Mouse (Mus musculus) midbrain, embryonic 11.5 days (tissue): Measurements from ENCODE around the gene Abca9. TPM values are rescaled to one million over a fixed set of nuclear protein-coding genes. Genes with fewer than 3 reads are reported as not detected.

ENCODE experiments used
- ATAC-seq: fragments of 200-750 bp; cut with Nextera tagmentation; 2 replicates; pipeline ENCODE4 v1.8.0; 2017; ENCODE audit warnings: moderate TSS enrichment, moderate library complexity; ENCODE audit not compliant: low FRiP score
- DNase-seq: peaks from one replicate; pipeline ENCODE4 v3.0.0; 2015; ENCODE audit warnings: low spot score; ENCODE audit errors: missing footprints
- H3K27ac ChIP-seq: fragments of 300-500 bp; sonication (generic); 2 replicates; pipeline ENCODE4 v1.5.1; 2014; ENCODE audit warnings: low read depth, low read length
- H3K27me3 ChIP-seq: fragments of 300-500 bp; sonication (generic); 2 replicates; pipeline ENCODE4 v1.6.1; 2014; ENCODE audit warnings: mild to moderate bottlenecking, low read length, moderate library complexity, mixed read lengths; ENCODE audit not compliant: control insufficient read depth, insufficient read depth
- H3K36me3 ChIP-seq: fragments of 300-500 bp; sonication (generic); 2 replicates; pipeline ENCODE4 v1.6.1; 2014; ENCODE audit warnings: mild to moderate bottlenecking, low read length, moderate library complexity, mixed read lengths; ENCODE audit not compliant: control insufficient read depth, insufficient read depth
- H3K4me1 ChIP-seq: fragments of 300-500 bp; sonication (generic); 2 replicates; pipeline ENCODE4 v1.6.1; 2014; ENCODE audit warnings: low read length; ENCODE audit not compliant: control insufficient read depth, insufficient read depth
- H3K4me2 ChIP-seq: fragments of 300-500 bp; sonication (generic); 2 replicates; pipeline ENCODE4 v1.6.1; 2014; ENCODE audit warnings: mild to moderate bottlenecking, moderate library complexity
- H3K4me3 ChIP-seq: fragments of 300-500 bp; sonication (generic); 2 replicates; pipeline ENCODE4 v1.5.1; 2014; ENCODE audit warnings: low read depth, low read length
- H3K9ac ChIP-seq: fragments of 300-500 bp; sonication (generic); 2 replicates; pipeline ENCODE4 v1.6.1; 2014; ENCODE audit warnings: low read length
- H3K9me3 ChIP-seq: fragments of 300-500 bp; sonication (generic); 2 replicates; pipeline ENCODE4 v1.6.1; 2016; ENCODE audit warnings: low read length; ENCODE audit not compliant: control insufficient read depth
- WGBS: fragments of 180-500 bp; shearing (Covaris S2); extraction: QIAGEN DNeasy Blood & Tissue Kit; methylation state at CpG from one replicate; pipeline ENCODE4 v1.1.7; 2014; 5-methylcytosine and 5-hydroxymethylcytosine counted together
- polyA plus RNA-seq: library from polyadenylated mRNA; unstranded; fragments of >200 nt; fragmentation: Nextera tagmentation; extraction: Ambion mirVana; gene quantifications from 2 replicates; pipeline ENCODE4 v1.2.1, GENCODE M21; 2014

Abca9 gene
- polyA plus RNA-seq = 4.4 and 5.0 TPM in 2 replicates

DNA sequence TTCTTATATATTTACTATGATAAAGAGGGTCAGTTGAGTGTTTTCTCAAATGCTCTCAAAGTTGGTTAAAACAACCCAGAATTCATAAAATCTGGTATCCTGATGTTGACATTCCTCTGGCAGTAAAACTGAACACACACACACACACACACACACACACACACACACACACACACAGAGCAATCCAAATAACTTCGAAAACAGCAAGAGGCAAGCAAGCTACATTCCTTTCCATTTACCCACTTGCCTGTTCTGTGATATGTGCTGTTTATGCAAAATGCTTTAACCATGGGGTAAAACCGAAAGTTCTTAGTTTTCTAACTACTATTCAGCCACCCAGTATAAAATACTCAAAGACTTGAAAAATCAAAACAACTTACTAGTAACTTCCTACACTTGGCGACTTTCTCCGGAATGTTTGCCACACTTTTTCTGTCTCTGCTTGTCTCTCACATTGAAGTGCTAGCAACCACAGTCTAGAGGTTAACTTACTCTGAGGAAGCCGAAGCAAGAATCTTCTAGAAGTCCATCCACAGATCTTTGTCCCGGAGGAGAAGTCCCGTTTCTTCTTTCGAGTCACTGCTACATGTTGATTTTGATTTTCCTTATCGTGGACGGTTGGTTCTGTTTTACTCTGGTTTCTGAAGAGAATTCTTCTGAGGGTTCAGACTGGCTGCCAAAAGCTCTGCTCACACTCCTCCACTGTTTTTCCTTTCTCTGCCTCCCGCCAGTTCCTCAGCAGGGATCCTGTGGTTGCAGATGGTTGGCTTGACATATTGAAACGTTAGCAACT, at the start of gene Abca9:
Gene Abca9 (minus strand): TSS at position 738 of the 793 bp plus-strand sequence.
- WGBS = 55% methylated on average over 12 of the region's 12 CpGs
- DNase-seq = peak; percentile 83
- Histone ChIP-seq H3K36me3 (no peaks in the 10 kb centered on the region), H3K9ac (no peak within 1 kb of the TSS), H3K4me1 (no peaks in the 10 kb centered on the region), H3K27me3 (no peaks in the 10 kb centered on the region), H3K27ac (no peak within 1 kb of the TSS), H3K4me2 (no peak within 1 kb of the TSS), H3K4me3 (no peak within 1 kb of the TSS), H3K9me3 (no peaks in the 10 kb centered on the region)
- no peak for ATAC-seq

DNA sequence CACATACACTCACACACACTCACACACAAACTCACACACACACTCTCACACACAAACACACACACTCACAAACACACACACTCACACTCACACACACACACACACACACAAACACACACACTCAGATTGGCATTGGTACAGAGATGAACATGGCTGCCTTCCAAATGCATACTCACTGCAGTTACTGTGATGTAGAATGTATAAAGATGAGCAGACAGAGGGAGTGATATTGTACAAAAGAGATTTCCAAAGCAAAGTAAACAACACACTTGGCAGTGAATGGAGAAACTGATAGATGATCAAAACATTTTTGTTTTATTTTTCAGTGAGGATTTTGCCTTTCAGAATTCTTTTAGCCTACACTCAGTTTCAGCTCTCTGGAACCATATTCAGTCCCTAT, 49.1 kb upstream of the Abca9 start:
- no peak overlapping the region for H3K27ac ChIP-seq
- no peaks in the 10 kb centered on the region for H3K4me1 ChIP-seq

DNA sequence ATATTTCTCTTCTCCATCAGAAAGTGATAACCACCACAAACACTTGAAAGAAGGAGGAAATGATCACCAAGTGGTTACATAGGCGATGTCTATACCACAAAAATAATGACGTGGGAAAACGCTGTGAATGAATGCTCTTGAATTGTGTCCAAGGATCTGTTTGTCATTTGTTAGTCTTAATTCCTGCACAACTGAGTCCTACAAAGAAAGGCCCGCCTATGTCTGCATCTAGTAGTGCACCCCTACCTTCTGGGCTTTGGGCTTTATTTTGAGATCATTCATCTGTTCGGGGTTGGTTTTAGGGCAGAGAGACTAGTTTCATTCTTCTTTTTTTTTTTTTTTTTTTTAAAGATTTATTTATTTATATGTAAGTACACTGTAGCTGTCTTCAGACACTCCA, 35.9 kb upstream of the Abca9 start:
- no peaks in the 10 kb centered on the region for H3K36me3 ChIP-seq
- no peaks in the 10 kb centered on the region for H3K9me3 ChIP-seq
- no peak overlapping the region for H3K4me2 ChIP-seq
- 90% methylated on average over 5 of the region's 5 CpGs for WGBS
- H3K4me1 ChIP-seq = no peaks in the 10 kb centered on the region
- ATAC-seq (no peak), DNase-seq (no peak)
- H3K27ac ChIP-seq = no peak overlapping the region
- H3K4me3 ChIP-seq = no peak overlapping the region
- H3K9ac ChIP-seq = no peak overlapping the region
- H3K27me3 ChIP-seq = no peaks in the 10 kb centered on the region

More for the DNA sequence above, 49.1 kb upstream of the Abca9 start:
- Histone ChIP-seq H3K4me2 (no peak overlapping the region), H3K36me3 (no peaks in the 10 kb centered on the region), H3K9me3 (no peaks in the 10 kb centered on the region), H3K4me3 (no peak overlapping the region), H3K27me3 (no peaks in the 10 kb centered on the region), H3K9ac (no peak overlapping the region)
- no peak for ATAC-seq
- DNase-seq = no peak

DNA sequence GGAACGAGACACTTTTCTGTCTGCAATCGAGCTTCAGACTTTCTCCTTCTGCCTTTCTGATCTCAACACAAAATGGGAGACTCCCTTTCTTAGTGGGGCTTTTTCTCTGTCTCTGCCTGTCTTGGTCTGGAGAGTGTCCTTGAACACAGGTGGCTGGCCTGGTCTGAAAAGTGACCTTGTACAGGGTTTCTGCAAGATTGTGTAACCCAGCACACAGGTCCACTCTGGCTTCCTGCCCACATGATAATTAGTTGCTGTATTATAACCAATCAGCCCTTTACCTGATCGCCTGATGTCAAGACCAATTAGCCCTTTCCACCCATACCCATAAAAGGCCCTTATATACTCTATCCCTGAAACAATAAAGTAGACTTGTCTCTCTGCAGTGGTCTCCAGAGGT, 30.9 kb upstream of the Abca9 start:
- H3K27ac ChIP-seq = no peak overlapping the region
- no peaks in the 10 kb centered on the region for H3K27me3 ChIP-seq
- no peak overlapping the region for H3K9ac ChIP-seq
- no peaks in the 10 kb centered on the region for H3K36me3 ChIP-seq
- no peaks in the 10 kb centered on the region for H3K4me1 ChIP-seq
- no peak for ATAC-seq
- WGBS = 85% methylated on average over 3 of the region's 3 CpGs
- no peaks in the 10 kb centered on the region for H3K9me3 ChIP-seq
- H3K4me2 ChIP-seq = no peak overlapping the region
- no peak for DNase-seq
- H3K4me3 ChIP-seq = no peak overlapping the region

DNA sequence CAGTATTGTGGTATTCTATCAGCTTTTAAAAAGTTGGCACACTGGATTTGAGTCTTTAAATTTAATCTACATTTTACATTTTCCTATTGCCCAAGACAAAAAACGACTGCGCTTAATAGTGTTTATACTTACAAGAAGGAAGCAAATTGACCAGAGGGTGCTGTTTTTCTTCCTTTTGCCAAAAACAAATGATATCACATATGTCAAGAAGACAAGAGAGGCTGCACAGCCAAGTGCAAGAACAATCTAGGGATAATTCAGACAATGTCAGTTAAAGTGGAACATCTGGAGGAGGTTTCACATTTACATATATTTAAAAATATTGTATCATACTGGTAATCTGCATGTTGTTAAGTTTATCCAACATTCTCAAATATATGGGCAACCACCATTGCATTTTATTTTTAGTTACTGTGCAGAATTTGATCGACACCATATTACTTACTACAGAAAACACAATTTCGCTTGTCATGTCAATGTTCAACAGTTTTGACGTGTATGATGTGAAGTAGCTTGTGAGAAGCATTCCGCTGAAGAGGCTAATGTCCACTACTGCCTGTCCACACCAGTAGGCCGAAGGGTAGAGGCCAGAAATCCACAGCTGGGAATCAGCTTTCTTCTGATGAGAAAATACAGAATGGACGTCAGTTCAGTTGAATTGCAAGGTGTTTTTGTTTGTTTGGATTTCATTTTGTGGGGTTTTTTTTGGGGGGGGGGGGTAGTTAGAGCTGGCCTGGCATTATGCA, 28.7 kb upstream of the Abca9 start:
- WGBS = 86% methylated on average over 8 of the region's 8 CpGs
- Histone ChIP-seq H3K4me1 (no peaks in the 10 kb centered on the region), H3K4me3 (no peak overlapping the region), H3K4me2 (no peak overlapping the region), H3K27ac (no peak overlapping the region), H3K9ac (no peak overlapping the region), H3K36me3 (no peaks in the 10 kb centered on the region), H3K9me3 (no peaks in the 10 kb centered on the region), H3K27me3 (no peaks in the 10 kb centered on the region)
- DNase-seq (no peak), ATAC-seq (no peak)

DNA sequence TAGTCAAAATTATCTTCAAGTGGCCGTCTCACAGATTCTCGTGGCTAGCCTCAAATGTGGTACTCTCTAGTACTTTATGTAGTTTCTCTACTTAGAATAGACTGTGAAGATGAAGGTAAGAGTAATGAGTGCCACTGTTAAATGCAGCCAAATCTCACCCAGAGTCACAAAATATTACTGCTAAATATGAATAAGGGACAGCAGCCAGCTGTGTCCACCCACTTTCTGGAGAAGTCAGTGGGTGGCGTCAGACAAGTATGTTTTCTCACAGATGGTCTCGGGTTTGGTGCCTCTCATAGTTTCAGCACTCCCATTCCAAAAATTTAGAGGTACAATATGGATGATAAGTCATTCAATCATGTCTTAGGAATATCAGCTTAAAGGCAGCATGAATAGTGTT, 27.3 kb upstream of the Abca9 start:
- H3K4me1 ChIP-seq = no peaks in the 10 kb centered on the region
- H3K4me3 ChIP-seq = no peak overlapping the region
- ATAC-seq (no peak), DNase-seq (no peak)
- H3K27me3 ChIP-seq = no peaks in the 10 kb centered on the region
- no peak overlapping the region for H3K4me2 ChIP-seq
- 90% methylated on average over 4 of the region's 4 CpGs for WGBS
- H3K9ac ChIP-seq = no peak overlapping the region
- H3K27ac ChIP-seq = no peak overlapping the region
- H3K36me3 ChIP-seq = no peaks in the 10 kb centered on the region
- H3K9me3 ChIP-seq = no peaks in the 10 kb centered on the region

DNA sequence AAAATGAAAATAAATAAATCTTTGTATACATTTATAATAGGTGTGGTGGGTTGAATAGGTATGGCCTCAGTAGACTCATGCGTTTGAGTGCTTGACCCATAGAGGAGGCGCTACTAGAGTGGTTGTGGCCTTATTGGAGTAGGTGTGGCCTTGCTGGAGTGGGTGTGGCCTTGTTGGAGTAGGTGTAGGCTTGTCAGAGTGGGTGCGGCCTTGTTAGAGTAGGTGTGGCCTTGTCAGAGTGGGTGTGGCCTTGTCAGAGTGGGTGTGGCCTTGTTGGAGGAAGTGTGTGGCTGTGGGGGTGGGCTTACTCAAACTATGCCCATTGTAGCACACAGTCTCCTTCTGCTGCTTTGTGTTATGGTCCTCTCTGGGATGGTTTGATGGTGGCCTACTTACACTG, 3.2 kb upstream of the Abca9 start:
- Histone ChIP-seq H3K4me1 (no peaks in the 10 kb centered on the region), H3K9me3 (no peaks in the 10 kb centered on the region), H3K4me3 (no peak overlapping the region), H3K9ac (no peak overlapping the region), H3K27ac (no peak overlapping the region), H3K27me3 (no peaks in the 10 kb centered on the region), H3K4me2 (no peak overlapping the region), H3K36me3 (no peaks in the 10 kb centered on the region)
- no peak for DNase-seq
- WGBS = 95% methylated on average over 3 of the region's 3 CpGs
- ATAC-seq = peak; percentile 27; the same call in 1 of the 2 replicates

DNA sequence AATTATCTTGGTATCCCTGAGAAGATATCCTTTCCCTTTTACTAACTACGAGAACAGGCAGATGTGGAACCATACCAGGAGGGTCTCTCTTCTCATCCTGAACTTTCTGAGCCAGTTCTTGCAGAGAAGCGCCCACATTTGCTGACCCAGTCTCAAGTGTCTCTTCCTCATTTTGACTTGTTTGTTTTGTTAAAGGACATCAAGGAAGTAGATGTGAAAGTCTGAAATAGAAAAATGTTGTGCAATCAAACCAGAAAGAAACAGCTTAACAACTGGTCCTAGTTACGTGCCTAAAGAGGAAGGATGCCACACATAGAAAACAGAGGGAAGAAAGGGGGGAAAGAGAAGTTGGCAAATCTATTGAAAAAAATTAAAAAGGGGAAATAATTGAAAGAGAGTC, 2.2 kb downstream of the Abca9 start:
- DNase-seq = peak; percentile 39
- H3K4me1 ChIP-seq = no peaks in the 10 kb centered on the region
- H3K4me2 ChIP-seq = no peak overlapping the region
- H3K9ac ChIP-seq = no peak overlapping the region
- H3K4me3 ChIP-seq = no peak overlapping the region
- no peak overlapping the region for H3K27ac ChIP-seq
- no peaks in the 10 kb centered on the region for H3K36me3 ChIP-seq
- H3K27me3 ChIP-seq = no peaks in the 10 kb centered on the region
- no peaks in the 10 kb centered on the region for H3K9me3 ChIP-seq
- no peak for ATAC-seq
- 67% methylated on average over 3 of the region's 3 CpGs for WGBS

DNA sequence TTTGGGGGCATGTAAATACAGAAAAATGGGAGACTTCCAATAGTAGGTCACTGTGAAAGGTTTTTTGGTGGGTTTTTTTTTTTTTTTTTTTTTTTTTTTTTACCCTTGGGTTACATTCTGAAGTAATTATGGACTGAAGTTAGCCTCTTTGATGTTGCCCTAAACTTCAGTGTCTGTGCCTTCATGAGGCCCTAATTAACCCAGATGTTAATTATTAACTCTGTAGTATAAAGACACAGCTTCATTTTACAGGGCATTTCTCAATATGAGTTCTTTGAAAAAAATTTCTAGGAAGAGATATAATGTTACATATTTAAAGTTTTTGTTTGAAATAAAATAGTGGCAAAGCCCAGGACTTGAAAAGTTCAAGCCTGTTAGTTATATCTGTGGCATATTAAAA, 2.6 kb downstream of the Abca9 start:
- Histone ChIP-seq H3K4me3 (no peak overlapping the region), H3K27me3 (no peaks in the 10 kb centered on the region)

More for the DNA sequence above, 2.6 kb downstream of the Abca9 start:
- peak; percentile 56 for DNase-seq
- Histone ChIP-seq H3K27ac (no peak overlapping the region), H3K4me1 (no peaks in the 10 kb centered on the region), H3K9ac (no peak overlapping the region), H3K4me2 (no peak overlapping the region), H3K9me3 (no peaks in the 10 kb centered on the region), H3K36me3 (no peaks in the 10 kb centered on the region)
- ATAC-seq = no peak
